Mouse (Mus musculus) adrenal gland, postnatal 10 days (tissue): ENCODE measurements around the gene Taar3. TPM values are rescaled to one million over a fixed set of nuclear protein-coding genes. Genes with fewer than 3 reads are reported as not detected.

ENCODE experiments used
- total RNA-seq, 2 experiments: library from RNA; stranded (reverse); gene quantifications; 2 replicates each; pipeline ENCODE4 v1.2.3; 2021

Gene Taar3
- total RNA-seq, 2 experiments from 2014 or later = not detected

Other genes with a start within 250 kb of the Taar3 start
- gene Rps12, start 162.3 kb upstream of the Taar3 start, total RNA-seq = 100 to 1,000 TPM; 477 to 532 TPM
- 10 to 100 TPM; 24.8 to 34.7 TPM for gene Slc18b1, start 152.6 kb upstream of the Taar3 start, total RNA-seq
- gene Vnn3, start 98.1 kb upstream of the Taar3 start, total RNA-seq = 10 to 100 TPM; 23.1 to 37.7 TPM
- gene Vnn1, start 54.9 kb upstream of the Taar3 start, total RNA-seq = 10 to 100 TPM; 23.2 to 27.0 TPM
- gene Taar1, start 29.2 kb upstream of the Taar3 start, total RNA-seq = not detected
- not detected for gene Taar2, start 11.0 kb upstream of the Taar3 start, total RNA-seq
- gene Taar4, start 10.9 kb downstream of the Taar3 start, total RNA-seq = not detected
- gene Taar5, start 21.1 kb downstream of the Taar3 start, total RNA-seq = not detected
- gene Taar6, start 36.1 kb downstream of the Taar3 start, total RNA-seq = not detected
- not detected for gene Taar7a, start 43.9 kb downstream of the Taar3 start, total RNA-seq
- gene Taar7b, start 50.4 kb downstream of the Taar3 start, total RNA-seq = not detected
- gene Taar7d, start 77.7 kb downstream of the Taar3 start, total RNA-seq = not detected
- not detected for gene Taar7e, start 88.1 kb downstream of the Taar3 start, total RNA-seq
- gene Taar7f, start 100.0 kb downstream of the Taar3 start, total RNA-seq = not detected
- not detected for gene Taar8a, start 126.9 kb downstream of the Taar3 start, total RNA-seq
- gene Taar8b, start 142.7 kb downstream of the Taar3 start, total RNA-seq = not detected
- not detected for gene Taar8c, start 152.4 kb downstream of the Taar3 start, total RNA-seq
- not detected for gene Taar9, start 160.0 kb downstream of the Taar3 start, total RNA-seq
- 10 to 100 TPM; 92.2 to 97.9 TPM for gene Stx7, start 199.7 kb downstream of the Taar3 start, total RNA-seq